Mouse (Mus musculus) megakaryocyte, adult 5-6 weeks (primary cell): ENCODE data around the gene Vsir. TPM values are rescaled to one million over a fixed set of nuclear protein-coding genes. Genes with fewer than 3 reads are reported as not detected.

Source experiments
- ATAC-seq: 2 replicates; pipeline ENCODE4 v1.8.0; 2016; ENCODE audit warnings: mild to moderate bottlenecking, inconsistent platforms; ENCODE audit not compliant: poor library complexity, severe bottlenecking
- total RNA-seq, 2 experiments: library from RNA; stranded (forward) in 1 of 2; stranded (reverse) in 1 of 2; fragments of 153-499, 151-499 nt in 1 of 2; fragments of 221-1000, 200-1000 nt in 1 of 2; gene quantifications; 2 replicates each; pipeline versions ENCODE4 v1.2.3 to v1.2.4; 2015 to 2017

The Vsir gene
- 267 and 312 TPM in 2 replicates for total RNA-seq (2015)
- 783 and 809 TPM in 2 replicates for total RNA-seq (2017)

DNA sequence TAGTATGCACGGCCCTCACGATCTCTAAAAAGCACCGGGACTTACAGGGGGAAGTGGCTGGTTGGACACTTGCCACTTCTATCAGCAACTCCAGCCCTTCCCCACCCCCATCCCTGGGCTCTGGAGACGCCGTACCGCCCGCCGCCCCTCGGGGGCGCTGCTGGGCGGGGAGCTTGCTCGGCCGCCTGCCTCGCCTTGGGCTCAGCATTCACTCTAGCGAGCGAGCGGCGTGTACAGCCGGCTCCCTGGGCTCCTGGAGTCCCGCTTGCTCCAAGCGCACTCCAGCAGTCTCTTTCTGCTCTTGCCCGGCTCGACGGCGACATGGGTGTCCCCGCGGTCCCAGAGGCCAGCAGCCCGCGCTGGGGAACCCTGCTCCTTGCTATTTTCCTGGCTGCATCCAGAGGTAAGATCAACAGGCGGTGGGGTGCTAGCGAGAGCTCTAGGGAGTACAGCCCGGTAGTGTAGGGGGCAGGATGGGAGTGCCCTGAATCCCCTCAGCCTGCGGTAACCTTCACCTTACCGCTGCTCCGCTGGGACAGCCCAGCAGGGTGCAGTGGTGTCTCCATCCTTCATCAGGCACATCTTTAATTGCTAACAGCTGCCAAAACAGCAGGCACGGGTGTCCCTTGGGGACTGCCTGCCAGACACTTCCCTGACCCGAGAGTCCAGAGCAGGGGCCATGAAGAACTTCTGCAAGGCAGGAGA is at the start of gene Vsir:
Gene Vsir (plus strand): TSS at position 151 of the 705 bp plus-strand sequence.
- ATAC-seq, result peak; percentile 54

DNA sequence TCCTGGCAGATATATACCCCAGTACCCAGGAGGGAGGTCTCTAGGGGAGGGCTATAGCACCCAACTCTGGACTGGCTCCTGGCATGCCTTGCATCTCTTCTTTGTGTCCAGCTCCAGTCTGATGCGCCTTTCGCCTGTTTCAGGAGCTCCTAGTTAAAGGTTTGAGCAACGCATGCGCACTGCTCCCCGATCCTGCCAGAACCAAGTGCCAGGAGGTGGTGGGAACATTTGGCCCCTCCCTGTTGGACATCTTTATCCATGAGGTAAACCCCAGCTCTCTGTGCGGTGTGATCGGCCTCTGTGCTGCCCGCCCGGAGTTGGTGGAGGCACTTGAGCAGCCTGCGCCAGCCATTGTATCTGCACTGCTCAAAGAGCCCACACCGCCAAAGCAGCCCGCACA is 47.0 kb upstream of the Vsir start:
- ATAC-seq, result no peak

DNA sequence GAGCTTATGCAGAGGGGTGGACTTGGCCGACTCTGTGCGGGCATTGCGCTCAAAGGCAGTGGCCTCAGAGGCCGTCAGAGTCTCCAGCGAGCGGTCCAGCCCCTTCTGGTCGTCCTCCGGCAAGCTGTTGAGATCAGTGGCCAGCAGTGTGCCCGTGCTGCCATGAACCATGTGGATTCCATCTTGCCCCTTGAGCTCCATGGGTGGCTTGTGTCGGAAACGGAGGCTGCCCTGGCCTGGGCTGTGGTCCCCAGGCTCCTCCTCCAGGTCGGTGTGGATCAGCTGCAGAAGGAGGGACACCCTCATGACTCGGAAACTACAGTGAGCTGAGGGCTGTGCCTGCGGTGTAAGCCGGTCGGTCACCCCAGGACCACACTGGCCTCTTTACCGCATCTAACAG is 43.2 kb upstream of the Vsir start:
- no peak for ATAC-seq

DNA sequence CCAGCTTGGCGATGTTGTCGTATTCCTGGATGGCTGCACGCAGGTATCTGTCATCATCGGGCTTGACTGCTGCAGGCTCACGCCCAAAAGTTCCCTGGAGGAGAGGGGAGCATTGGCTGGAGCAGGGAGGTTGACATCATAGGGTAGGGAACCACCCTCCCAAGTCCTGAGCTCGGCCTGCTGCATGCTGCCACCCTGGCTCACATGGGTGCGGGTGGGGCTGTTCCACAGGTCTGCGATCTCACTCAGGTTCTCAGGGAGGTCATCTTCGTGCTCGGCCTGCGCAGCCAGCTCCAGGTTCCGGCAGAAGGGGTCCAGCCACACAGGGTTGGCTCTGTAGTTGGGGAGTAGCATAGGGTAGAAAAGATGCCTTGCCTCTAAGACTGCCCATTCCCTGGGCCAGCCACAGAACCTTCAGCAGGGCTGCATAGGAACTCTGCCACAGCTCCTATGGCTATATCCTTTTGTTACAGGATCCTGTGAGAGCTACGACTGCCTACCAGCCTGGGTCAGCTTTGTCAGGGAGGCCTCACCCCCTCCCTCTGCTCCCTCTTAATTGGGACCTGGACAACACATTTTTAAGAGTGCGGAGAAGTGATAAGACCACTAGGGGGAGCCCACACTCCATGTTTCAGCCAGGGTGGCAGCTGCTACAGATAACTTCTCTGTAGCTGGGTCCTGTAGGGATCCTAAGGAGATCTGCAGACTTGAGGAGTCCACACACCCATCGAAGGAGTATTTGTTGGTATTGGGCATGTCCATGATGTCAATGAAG is 41.6 kb upstream of the Vsir start:
- ATAC-seq, result peak; percentile 87

DNA sequence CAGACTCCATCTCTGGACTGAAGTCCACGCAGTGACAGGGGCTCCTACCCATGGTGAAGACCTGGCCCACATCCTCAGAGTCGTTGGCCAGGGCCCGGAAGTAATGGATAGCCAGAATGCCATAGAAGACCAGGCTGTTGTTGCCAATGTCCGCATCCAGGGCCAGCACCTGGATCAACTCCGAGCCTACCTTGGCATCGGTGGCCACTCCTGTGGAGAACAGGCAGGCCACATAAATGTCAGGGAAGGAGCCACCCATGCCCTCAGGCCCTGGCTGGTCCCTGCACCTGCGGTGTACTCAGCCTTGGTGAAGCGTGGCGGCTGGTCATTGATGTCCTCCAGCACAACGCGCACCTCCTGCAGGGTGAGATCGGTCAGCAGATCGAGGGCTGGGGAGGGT is 36.0 kb upstream of the Vsir start:
- ATAC-seq, result no peak

DNA sequence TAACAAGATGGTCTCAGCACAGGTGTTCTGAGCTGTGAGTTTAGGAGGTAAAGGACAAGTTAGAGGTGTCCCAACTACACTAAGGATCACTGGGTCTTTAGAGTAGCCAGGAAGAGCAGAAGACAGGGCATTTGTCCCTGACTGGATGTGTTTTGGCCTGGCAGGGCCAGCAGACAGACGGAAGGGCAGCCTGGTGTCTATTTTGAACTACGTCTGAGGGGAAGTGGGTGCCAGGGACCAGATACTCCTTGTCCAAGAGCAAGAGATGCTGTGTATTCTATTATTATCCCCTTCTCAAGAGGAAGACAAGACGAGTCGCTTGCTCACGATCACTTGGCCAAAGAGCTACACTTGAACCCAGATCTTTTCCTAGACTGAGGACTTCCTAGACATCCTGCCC is 33.0 kb upstream of the Vsir start:
- no peak for ATAC-seq

DNA sequence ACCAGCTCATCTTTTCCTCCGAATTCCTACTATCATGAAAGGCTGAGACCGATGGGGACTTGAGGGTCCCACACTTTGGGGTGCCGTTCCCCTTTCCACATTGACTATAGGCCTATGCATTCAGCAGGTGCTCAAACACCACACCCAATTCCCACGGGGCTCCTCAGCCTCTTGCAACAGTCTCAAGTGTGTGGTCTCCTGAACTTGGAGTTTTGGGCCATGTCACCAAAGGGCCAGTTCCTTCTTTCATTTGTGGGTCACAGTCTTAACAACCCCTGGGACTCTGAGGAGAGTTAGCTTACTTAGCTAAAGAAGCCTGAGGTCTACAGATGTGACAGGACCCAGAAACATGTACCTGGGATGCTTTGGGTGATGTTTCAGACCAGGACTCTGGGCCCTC is 30.5 kb upstream of the Vsir start:
- ATAC-seq, result peak; percentile 75

DNA sequence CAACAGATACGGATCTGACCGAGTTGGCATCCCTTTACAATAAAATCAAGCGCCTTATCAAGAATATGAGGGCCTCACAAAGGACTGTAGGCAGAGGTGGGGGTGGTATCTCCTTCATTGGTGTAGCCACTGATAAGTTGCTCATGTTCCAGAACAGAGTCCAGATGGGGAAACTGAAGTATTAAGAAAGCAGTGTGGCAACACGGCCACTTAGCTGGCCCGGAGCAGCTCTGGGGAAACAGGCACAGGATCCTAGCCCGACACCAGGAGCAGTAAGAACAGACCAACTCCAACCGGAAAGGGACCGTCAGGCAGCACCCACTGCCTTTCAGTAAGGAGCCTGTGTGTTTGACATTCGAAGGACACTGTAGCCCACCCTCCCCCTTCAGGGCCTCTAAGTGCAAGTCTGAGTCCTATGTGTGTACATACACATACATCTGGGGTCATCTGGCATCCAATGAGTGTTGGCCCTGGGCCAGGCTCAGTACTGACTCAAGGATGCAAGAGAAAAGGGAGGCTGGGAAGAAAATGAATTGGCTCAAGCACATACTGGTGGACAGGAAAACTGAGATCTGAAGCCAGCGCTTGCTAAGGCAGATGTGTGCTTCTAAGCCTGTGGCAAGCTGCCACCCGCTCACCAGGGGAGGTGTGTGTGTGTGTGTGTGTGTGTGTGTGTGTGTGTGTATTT is 17.5 kb upstream of the Vsir start:
- ATAC-seq, result peak; percentile 90

DNA sequence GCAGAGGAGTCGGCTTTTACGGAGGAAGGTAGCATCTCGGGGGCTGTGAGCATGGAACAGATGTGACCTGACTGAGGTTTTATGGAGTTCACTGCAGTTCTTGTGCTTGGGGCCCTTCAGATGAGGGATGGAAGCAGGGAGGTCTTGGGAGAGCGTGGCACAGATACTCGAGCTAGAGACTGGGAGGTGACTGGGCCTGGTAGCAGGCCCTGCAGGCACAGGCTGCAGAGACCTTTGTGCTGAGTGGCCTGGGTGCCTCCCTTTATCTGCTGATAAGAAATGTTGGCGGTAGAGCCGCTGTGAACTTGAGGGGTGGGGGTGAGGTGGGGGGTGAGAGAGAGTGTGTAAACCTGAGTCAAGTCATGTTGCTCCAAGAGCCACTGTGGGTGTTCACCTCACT is 12.1 kb upstream of the Vsir start:
- no peak for ATAC-seq

DNA sequence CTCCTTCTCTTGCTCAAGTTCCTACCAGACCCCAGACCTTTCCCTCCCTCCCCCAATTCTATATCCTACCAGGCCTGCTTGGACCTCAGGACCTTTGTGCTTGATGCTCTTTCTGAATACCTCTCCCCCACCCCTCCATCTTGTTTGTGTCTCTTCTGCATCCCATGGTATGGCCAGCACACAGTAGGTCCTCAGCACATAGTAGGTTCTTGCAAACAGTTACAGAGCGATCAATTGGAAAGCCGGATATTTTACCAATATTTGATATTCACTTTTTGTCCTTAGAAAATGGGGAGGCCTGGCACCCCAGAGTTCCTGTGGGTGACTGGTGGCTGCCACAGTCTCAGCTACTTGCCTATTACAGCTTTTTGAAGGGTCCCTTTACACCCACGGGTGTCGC is 11.6 kb upstream of the Vsir start:
- no peak for ATAC-seq

DNA sequence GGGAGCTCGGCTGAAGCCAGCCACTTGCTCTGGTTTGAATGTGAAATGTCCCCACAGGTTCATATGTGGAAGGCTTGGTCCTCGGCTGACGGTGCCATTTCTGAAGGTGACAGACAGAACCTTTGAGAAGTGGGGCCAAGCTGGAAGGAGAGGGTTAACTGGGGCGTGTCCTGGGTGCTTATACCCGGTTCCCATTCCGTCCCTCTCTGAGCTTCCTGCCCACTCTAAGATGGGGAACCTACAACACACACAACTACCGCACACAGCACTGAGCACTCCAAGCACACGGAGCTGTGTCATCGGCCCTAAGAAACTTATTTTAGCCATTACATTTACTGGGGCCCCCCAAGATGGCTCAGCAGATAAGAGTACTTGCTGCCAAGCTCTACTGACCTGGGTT is 5.1 kb upstream of the Vsir start:
- ATAC-seq, result peak; percentile 69

DNA sequence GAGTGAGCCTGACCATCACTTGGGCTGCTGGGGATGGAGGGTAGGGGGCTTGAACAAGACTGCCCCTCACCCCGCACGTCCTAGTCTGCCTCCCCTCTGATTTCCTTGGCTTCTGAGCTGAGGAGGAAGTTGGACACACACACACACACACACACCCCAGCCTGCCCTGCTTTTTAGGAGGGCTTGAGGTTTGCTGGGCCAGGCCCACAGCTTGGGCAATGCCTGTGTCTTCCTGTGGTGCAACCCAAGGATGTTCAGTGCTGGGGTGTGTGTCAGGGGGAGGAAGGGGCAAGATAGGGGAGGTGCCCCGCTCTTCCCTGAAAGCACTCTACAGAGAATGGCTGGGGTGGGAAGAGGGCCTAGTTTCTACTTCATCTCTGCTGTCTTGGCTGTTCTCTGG is 2.5 kb upstream of the Vsir start:
- ATAC-seq, result peak; percentile 69

DNA sequence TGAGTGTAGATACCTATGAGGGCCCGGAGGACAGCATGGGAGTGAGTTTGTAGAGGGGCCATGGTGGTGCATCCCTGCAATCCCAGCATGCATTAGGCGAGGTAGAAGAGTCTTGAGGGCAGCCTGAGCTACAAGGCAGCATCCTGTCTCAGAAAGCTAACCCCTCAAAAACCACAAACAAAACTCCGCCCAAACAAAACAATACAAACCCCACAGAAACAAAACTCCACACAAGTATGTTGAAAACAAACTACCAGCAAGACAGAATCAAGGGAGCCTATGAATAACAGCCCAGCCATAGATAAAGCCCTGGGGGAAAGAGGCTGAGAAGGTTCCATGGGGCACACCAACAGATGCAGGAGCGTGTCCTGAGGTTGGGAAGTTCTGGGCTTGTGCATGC is 595 bp upstream of the Vsir start:
- ATAC-seq, result no peak

DNA sequence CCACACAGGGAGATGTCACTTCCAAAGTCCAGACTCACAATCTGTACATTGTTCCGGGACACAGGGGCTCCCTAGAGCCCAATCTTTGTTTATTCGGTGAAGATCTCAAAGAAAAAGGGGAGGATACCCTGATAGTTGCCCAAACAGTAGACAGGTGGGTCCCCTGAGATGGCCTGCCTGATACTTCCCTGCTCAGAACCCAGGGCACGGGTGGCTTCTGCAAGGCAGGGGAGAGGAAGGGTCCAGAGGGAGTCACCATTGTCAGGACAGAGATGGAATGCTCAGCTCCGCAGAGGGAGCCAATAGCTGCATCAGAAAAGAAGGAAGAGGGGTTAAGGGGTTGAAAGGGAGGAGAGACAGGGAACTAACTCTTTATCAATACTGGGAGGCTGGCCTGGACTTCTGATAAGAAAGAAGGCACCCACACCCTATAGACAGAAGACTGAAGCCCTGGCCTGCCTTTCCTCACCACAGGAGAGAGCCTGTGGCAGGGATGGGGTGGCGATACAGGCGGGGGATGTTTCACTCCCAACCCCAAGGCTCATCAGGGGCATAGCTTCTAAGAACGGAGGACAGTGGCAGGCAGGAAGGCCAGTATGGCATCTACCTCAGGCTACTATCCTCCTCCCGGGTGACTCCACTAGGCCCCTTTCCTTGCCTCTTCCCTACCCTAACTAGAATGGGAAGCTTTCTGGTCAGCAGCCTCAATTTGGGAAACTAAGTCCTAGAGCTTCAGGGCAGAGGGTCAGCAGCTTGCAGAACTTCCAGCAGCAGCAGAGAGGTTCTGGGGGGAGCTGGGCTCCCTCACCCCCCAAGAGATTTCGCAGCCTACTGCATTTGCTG is 1.3 kb downstream of the Vsir start:
- no peak for ATAC-seq

DNA sequence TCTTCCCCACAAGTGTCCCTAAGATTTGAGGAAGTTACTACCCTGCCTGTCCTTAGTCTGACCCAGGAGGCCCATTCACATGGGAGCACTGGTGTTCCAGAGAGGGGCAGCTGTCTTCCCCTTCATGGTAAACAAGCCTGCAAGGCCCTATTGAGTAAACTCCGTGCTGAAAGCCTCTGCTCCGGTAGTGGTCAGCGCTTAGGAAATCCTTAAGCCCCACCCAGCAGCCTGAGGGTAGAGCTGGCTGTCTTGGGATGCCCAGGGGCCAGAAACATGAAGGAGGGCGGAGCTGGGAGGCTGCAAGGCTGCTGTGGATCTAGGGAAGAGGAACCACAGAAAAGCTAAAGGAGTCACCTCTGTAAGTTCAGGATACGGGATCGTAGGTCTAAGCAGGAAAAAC is 2.4 kb downstream of the Vsir start:
- peak; percentile 55 for ATAC-seq

DNA sequence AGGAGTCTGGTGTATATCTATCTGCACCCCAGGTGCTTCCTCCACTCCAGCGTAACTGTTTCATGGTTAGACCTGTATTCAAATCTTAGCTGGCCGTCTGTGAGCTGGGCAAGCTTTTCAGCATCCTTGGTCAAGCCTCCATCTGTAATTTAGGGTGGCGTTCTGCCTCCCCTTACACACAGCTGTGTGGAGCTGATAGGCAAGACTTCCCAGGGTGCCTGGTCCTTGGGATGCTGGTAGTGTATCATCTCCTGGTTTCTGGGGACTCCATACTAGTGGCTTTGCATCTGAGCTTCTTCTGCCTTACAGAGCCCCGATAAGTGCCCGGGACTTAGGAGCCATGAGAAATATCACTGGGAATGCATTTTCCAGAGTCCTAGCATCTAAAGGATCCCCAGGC is 3.0 kb downstream of the Vsir start:
- ATAC-seq, result no peak

DNA sequence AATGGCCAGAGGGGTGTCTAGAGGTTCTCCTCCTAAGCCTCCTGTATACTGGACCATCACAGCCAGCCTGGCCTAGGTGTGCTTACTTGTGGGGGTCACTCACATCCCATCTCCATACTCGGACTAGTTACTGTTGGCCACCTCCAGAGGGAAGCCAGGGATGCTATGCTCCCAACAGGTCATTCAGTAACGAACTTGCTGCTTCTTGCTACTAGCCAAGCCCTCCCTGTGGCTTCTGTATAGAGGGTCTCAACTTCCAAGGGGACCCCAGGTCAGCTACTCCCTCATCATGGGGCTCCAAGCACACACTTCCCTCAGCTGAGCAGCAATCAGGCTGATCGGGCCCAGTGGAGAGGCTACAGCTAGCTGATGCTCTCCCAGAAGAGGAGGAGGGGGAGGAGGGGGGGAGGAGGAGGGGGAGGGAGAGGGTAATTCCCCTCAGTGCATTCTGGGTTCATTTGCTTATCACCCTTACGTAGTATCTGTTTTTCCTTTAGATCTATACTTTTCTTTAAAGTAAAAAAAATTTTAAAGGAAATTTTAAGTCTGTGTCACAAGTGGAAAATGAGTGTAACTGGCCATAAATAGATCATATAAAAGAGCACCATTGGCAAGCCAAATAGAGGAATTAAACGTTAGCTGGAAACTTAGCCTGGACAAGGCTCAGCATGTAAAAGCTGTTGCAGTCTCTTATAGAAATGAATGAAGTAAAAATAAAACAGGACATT is 3.6 kb downstream of the Vsir start:
- ATAC-seq, result no peak

DNA sequence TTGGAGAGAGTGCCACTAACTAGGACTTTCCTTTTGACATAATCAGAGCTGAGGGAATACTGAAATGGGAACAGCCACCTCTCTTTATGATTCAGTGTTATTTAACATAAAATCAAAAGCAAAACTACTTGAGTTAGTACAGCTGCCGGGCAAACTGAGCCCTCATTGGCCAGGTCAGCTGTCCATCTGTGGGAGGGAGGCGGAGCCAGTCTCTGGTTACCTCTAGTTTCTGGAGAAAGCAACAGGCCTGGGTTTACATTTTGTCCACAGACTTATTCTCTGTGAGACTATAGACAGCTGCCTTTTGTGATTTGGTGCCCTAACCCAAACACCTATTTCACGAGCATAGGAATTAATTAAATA is 4.1 kb downstream of the Vsir start:
- ATAC-seq, result 0 out of 2 replicates have a peak, but pooled peaks have one; percentile 13

DNA sequence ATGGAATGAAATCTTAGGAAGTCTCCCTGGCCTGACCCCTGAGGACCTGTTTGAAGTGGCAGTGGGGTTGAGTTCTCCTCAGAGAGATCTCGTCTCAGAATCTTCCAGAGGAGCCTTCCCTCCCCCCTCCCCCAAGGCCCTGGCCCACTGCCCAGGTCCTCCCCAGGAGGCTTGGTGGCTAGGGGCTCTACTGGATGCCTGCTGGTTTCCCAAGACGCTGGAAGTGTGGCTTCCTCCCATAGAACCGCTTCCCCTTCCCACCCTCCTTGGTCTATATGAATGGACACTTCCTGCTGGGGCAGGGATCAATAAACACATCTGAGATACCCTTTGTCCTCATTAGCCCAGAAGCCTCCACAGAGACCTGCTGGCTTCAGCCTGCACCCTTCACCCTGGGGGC is 4.6 kb downstream of the Vsir start:
- ATAC-seq, result no peak

DNA sequence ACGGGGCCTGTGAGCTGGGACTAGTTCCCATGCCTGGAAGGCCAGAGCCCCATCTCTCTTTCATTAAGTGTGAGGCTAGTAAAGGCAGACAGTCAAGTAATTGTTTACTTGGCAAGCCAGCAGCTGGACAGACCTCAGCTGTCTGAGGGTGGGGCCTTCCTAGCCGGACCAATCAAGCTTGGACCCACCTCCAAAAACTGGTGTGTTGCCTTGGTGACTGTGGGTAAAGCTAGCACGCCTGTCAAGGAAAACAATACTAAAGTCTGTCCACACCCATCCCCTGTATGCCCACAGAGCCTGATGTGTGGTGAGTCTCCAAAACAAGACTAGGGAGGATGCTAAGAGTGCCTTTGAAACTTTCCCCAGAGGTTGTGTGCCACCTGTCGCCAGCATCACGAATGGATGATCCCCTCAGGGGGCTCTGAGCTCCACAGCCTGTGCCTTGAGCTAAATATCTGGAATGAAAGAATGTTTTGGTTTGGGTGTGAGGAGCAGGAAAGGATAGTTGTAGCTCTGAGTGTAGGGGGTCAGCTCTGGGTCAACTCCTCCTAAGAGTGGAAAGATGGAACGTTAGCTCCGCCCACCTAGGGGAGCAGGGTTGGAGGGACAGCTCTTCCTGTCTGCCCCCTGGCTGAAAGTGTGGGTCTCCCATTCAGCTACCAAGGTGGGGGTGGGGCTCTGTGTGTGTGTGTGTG is 5.3 kb downstream of the Vsir start:
- ATAC-seq, result peak; percentile 33
